14 mouse cellular contexts compared by ENCODE assay signal in genomic region chr2:173771706-173772105, GRCm38 (mm10). TPM values are rescaled to one million over a fixed set of nuclear protein-coding genes. Genes with fewer than 3 reads are reported as not detected.
DNase-seq lines count a peak whose midpoint lies in the region; ATAC-seq and TF ChIP-seq lines count a peak whose summit lies in the region.
"Had no signal": no experiment of that assay in that cellular context is flagged by ENCODE, and none has a peak within 500 bp of the region (broad histone marks: within the 10 kb centered on the region; RNA-seq: fewer than 3 reads in every experiment).

No protein-coding gene starts in this region.

- H3K27ac ChIP-seq in kidney, embryonic 14.5 days (ENCODE audit: low read depth, low read length), result peak overlapping the region; percentile 13; the same call in 1 of the 2 replicates
- peak overlapping the region; percentile 45; the same call in 1 of the 2 replicates for H3K27ac ChIP-seq in ES-E14 (ENCODE audit: insufficient read depth, low read depth, low read length, poor library complexity, severe bottlenecking)
- H3K27ac ChIP-seq in forebrain, embryonic 14.5 days (ENCODE audit: low read depth, low read length), result 0 out of 2 replicates have a peak overlapping the region, but pooled peaks have one; percentile 17
- H3K27ac ChIP-seq: heart, embryonic 15.5 days; stomach, embryonic 15.5 days had no signal

- H3K4me3 ChIP-seq in kidney, embryonic 14.5 days (ENCODE audit: low read length), result no peak overlapping the region
- H3K4me3 ChIP-seq in ES-E14 (ENCODE audit: insufficient read depth in 1 of 2, low read depth in 1 of 2, low read length in 2 of 2, poor library complexity in 1 of 2, severe bottlenecking in 1 of 2), result no peak overlapping the region
- no peak overlapping the region for H3K4me3 ChIP-seq in forebrain, embryonic 14.5 days (ENCODE audit: low read depth, low read length)
- H3K4me3 ChIP-seq: heart, embryonic 15.5 days; stomach, embryonic 15.5 days had no signal

- WGBS in kidney, embryonic 14.5 days, result 50% methylated on average over 8 of the region's 8 CpGs
- WGBS in forebrain, embryonic 14.5 days, result 34% methylated on average over 8 of the region's 8 CpGs

- H3K27me3 ChIP-seq in kidney, embryonic 14.5 days (ENCODE audit: control insufficient read depth, insufficient read depth, low read length), result no peaks in the 10 kb centered on the region
- H3K27me3 ChIP-seq in forebrain, embryonic 14.5 days (replicated peaks; ENCODE audit: control insufficient read depth, insufficient read depth, low read length), result no peaks in the 10 kb centered on the region
- H3K27me3 ChIP-seq: heart, embryonic 15.5 days; stomach, embryonic 15.5 days had no signal

- H3K9me3 ChIP-seq in kidney, embryonic 14.5 days (ENCODE audit: control insufficient read depth, low read length), result no peaks in the 10 kb centered on the region
- no peaks in the 10 kb centered on the region for H3K9me3 ChIP-seq in ES-E14 (ENCODE audit: control insufficient read depth, insufficient read depth, low read depth, low read length)
- no peaks in the 10 kb centered on the region for H3K9me3 ChIP-seq in forebrain, embryonic 14.5 days (replicated peaks; ENCODE audit: control insufficient read depth, low read length)
- H3K9me3 ChIP-seq: heart, embryonic 15.5 days; stomach, embryonic 15.5 days had no signal

- ATAC-seq in kidney, embryonic 14.5 days (ENCODE audit: low FRiP score, low TSS enrichment), result no peak
- peak; percentile 33 for ATAC-seq in forebrain, embryonic 14.5 days
- ATAC-seq: activated CD4-positive, CD25-positive, alpha-beta regulatory T cell, adult 4 months had no signal

- no peak overlapping the region for H3K9ac ChIP-seq in kidney, embryonic 14.5 days (ENCODE audit: low read depth, low read length)
- H3K9ac ChIP-seq in ES-E14 (ENCODE audit: insufficient read depth, low read depth, low read length, poor library complexity, severe bottlenecking), result peak overlapping the region; percentile 35; the same call in 1 of the 2 replicates
- no peak overlapping the region for H3K9ac ChIP-seq in forebrain, embryonic 14.5 days (ENCODE audit: low read length)
- H3K9ac ChIP-seq: heart, embryonic 15.5 days; stomach, embryonic 15.5 days had no signal

- in situ Hi-C loops in ES-E14 (cut with MboI; ENCODE audit: low sequenced_read_pairs in 2 of 2, unreplicated experiment in 2 of 2), result no loop called here

- peaks cover 53% of the 10 kb centered on the region for H3K4me1 ChIP-seq in kidney, embryonic 14.5 days (ENCODE audit: control insufficient read depth, insufficient read depth, low read length)
- H3K4me1 ChIP-seq in ES-E14 (ENCODE audit: control insufficient read depth in 2 of 2, insufficient read depth in 2 of 2, low read length in 2 of 2, poor library complexity in 1 of 2), result peaks cover 1 to 28% of the 10 kb centered on the region in 2 experiments; a peak in 3 of 4 replicates
- H3K4me1 ChIP-seq in forebrain, embryonic 14.5 days (ENCODE audit: control insufficient read depth, insufficient read depth, low read length), result peaks cover 16% of the 10 kb centered on the region

- H3K36me3 ChIP-seq in kidney, embryonic 14.5 days (ENCODE audit: control insufficient read depth, insufficient read depth, low read length), result peaks cover 9% of the 10 kb centered on the region; the same call in 1 of the 2 replicates
- H3K36me3 ChIP-seq in ES-E14 (ENCODE audit: control insufficient read depth, insufficient read depth, low read length, poor library complexity, severe bottlenecking), result peaks cover 2% of the 10 kb centered on the region; the same call in 1 of the 2 replicates
- peaks cover 7% of the 10 kb centered on the region for H3K36me3 ChIP-seq in forebrain, embryonic 14.5 days (ENCODE audit: control insufficient read depth, insufficient read depth, low read length)

- intact Hi-C loops in heart, postnatal 25 days (cut with DNase I), result no loop called here

- DNase-seq in kidney, adult 11 months, result no peak
- DNase-seq in ES-E14 (ENCODE audit: low read depth, low spot score), result no peak
- DNase-seq in forebrain, embryonic 14.5 days (ENCODE audit: low spot score), result peak; percentile 35
- peak; percentile 48 for DNase-seq in lung, postnatal 14 days
- no peak for DNase-seq in spleen, adult 12 weeks (ENCODE audit: low spot score)
- no peak for DNase-seq in heart, postnatal 25 days (ENCODE audit: low spot score)
- DNase-seq in right cerebral cortex, postnatal 25 days, result no peak
- DNase-seq: layer of hippocampus, adult 9-11 months had no signal

- no peak overlapping the region for H3K4me2 ChIP-seq in kidney, embryonic 14.5 days (replicated peaks; ENCODE audit: low read depth, low read length)
- H3K4me2 ChIP-seq in forebrain, embryonic 14.5 days (ENCODE audit: low read length), result no peak overlapping the region
- H3K4me2 ChIP-seq: heart, embryonic 15.5 days; liver, embryonic 11.5 days; stomach, embryonic 15.5 days had no signal

TF ChIP-seq in ES-E14, 5 proteins besides CTCF, POLR2A, EP300 and RAD21:
- no peak for TF ChIP-seq ZC3H11A (IDR thresholded peaks at IDR 0.05; ENCODE audit: borderline replicate concordance, low read depth, low read length)
- TF ChIP-seq MAFK (IDR thresholded peaks at IDR 0.05; ENCODE audit: insufficient read depth, low read depth, low read length), result no peak
- TF ChIP-seq HCFC1 (IDR thresholded peaks at IDR 0.05; ENCODE audit: borderline replicate concordance, insufficient read depth, low read length), result no peak
- TF ChIP-seq ZNF384 (IDR thresholded peaks at IDR 0.05; ENCODE audit: low read depth, low read length), result no peak
- TF ChIP-seq CHD2 (IDR thresholded peaks at IDR 0.05; ENCODE audit: low read depth, low read length), result no peak

RNA-seq across cellular contexts. Expression of gene Vapb, which starts 34.4 kb away (rescaled TPM):
- polyA plus RNA-seq in kidney, embryonic 14.5 days (2014; fragmentation: Nextera tagmentation; extraction: Ambion mirVana), result 9.3 and 18.9 TPM in 2 replicates
- total RNA-seq in ES-E14 (2012; rRNA removed), result 19.0 and 26.5 TPM in 2 replicates
- polyA plus RNA-seq in forebrain, embryonic 14.5 days (2014; fragmentation: Nextera tagmentation; extraction: Ambion mirVana), result 13.9 and 18.5 TPM in 2 replicates
- 100 to 1,000 TPM; 128 TPM for total RNA-seq in heart, postnatal 25 days (2021)

RNA-seq across cellular contexts. Expression of gene 1700010B08Rik, which starts 52.5 kb away (rescaled TPM):
- 0.23 TPM in 1 of 2 replicates, not detected in the other for polyA plus RNA-seq in kidney, embryonic 14.5 days (2014; fragmentation: Nextera tagmentation; extraction: Ambion mirVana)
- total RNA-seq in ES-E14 (2012; rRNA removed), result 0.26 TPM in 1 of 2 replicates, not detected in the other
- not detected in 2 replicates for polyA plus RNA-seq in forebrain, embryonic 14.5 days (2014; fragmentation: Nextera tagmentation; extraction: Ambion mirVana)
- not detected for total RNA-seq in heart, postnatal 25 days (2021)
- total RNA-seq: monocyte, adult 5-6 weeks had no signal
- polyA plus RNA-seq: activated CD4-positive, CD25-positive, alpha-beta regulatory T cell, adult 4 months; heart, embryonic 15.5 days; liver, embryonic 11.5 days; stomach, embryonic 15.5 days had no signal

Comparison
In these comparisons a context has a peak if more than half of its experiments do, and no peak if none do; other contexts are left out.
1. DNase-seq: peak in forebrain, embryonic 14.5 days (single experiment) and lung, postnatal 14 days (single experiment); none in kidney, adult 11 months (single experiment), ES-E14 (single experiment), spleen, adult 12 weeks (single experiment), heart, postnatal 25 days (single experiment) and right cerebral cortex, postnatal 25 days (single experiment).
2. Peak in every context shown above with its lines, with median percentiles within 50 percentile points of each other: H3K27ac ChIP-seq.